Mouse (Mus musculus) neural tube, embryonic 15.5 days (tissue): ENCODE data around the gene Hoxa3. TPM values are rescaled to one million over a fixed set of nuclear protein-coding genes. Genes with fewer than 3 reads are reported as not detected.
A peak's percentile ranks its signal among the peaks of the same experiment; 100 is the strongest.

Experiments
- ATAC-seq: fragments of 200-750 bp; cut with Nextera tagmentation; 2 replicates; pipeline ENCODE4 v1.8.0; 2017; ENCODE audit warnings: mild to moderate bottlenecking, moderate TSS enrichment, moderate library complexity; ENCODE audit not compliant: low FRiP score
- H3K27ac ChIP-seq: fragments of 300-500 bp; sonication (generic); replicated peaks from 2 replicates; pipeline ENCODE4 v1.5.1; 2015; ENCODE audit warnings: mild to moderate bottlenecking, inconsistent platforms
- H3K27me3 ChIP-seq: fragments of 300-500 bp; sonication (generic); replicated peaks from 2 replicates; pipeline ENCODE4 v1.6.1; 2015; ENCODE audit warnings: inconsistent platforms
- H3K36me3 ChIP-seq: fragments of 300-500 bp; sonication (generic); 2 replicates; pipeline ENCODE4 v1.6.1; 2015; ENCODE audit warnings: inconsistent platforms
- H3K4me1 ChIP-seq: fragments of 300-500 bp; sonication (generic); 2 replicates; pipeline ENCODE4 v1.6.1; 2015; ENCODE audit warnings: inconsistent platforms
- H3K4me2 ChIP-seq: fragments of 300-500 bp; sonication (generic); 2 replicates; pipeline ENCODE4 v1.6.1; 2015; ENCODE audit warnings: inconsistent platforms, mild to moderate bottlenecking, moderate library complexity
- H3K4me3 ChIP-seq: fragments of 300-500 bp; sonication (generic); replicated peaks from 2 replicates; pipeline ENCODE4 v1.5.1; 2015; ENCODE audit warnings: mild to moderate bottlenecking, inconsistent platforms
- H3K9ac ChIP-seq: fragments of 300-500 bp; sonication (generic); replicated peaks from 2 replicates; pipeline ENCODE4 v1.6.1; 2015; ENCODE audit warnings: mild to moderate bottlenecking, inconsistent platforms
- H3K9me3 ChIP-seq: fragments of 300-500 bp; sonication (generic); replicated peaks from 2 replicates; pipeline ENCODE4 v1.6.1; 2016; ENCODE audit warnings: inconsistent platforms
- WGBS: fragments of 180-500 bp; shearing (Covaris S2); methylation state at CpG from one replicate; pipeline ENCODE4 v1.1.7; 2015; ENCODE audit warnings: mixed read lengths; 5-methylcytosine and 5-hydroxymethylcytosine counted together
- polyA plus RNA-seq: library from polyadenylated mRNA; unstranded; fragments of >200 nt; fragmentation: Nextera tagmentation; extraction: Ambion mirVana; gene quantifications from 2 replicates; pipeline ENCODE4 v1.2.1, GENCODE M21; 2015

Gene Hoxa3
- polyA plus RNA-seq, 1 experiment from 2014 or later, result 14.6 TPM

- H3K9ac ChIP-seq, result peak overlapping the region; percentile 64
- no peaks in the 10 kb centered on the region for H3K9me3 ChIP-seq
- no peaks in the 10 kb centered on the region for H3K36me3 ChIP-seq
- peak overlapping the region; percentile 86 for H3K27ac ChIP-seq
- peak overlapping the region; percentile 58 for H3K4me2 ChIP-seq
- under 1% methylated on average over 38 of the region's 38 CpGs for WGBS
- H3K4me3 ChIP-seq, result peak overlapping the region; percentile 44
- no peaks in the 10 kb centered on the region for H3K27me3 ChIP-seq
- peaks cover 28% of the 10 kb centered on the region; the same call in 1 of the 2 replicates for H3K4me1 ChIP-seq
- ATAC-seq, result no peak
Measured at GRCm38 (mm10) chr6:52228475-52229465, 15.6 kb upstream of the Hoxa3 start.

- peak overlapping the region; percentile 100 for H3K27ac ChIP-seq
- no peaks in the 10 kb centered on the region for H3K9me3 ChIP-seq
- peak overlapping the region; percentile 84 for H3K9ac ChIP-seq
- no peak for ATAC-seq
- no peaks in the 10 kb centered on the region for H3K36me3 ChIP-seq
- H3K4me2 ChIP-seq, result peak overlapping the region; percentile 85
- no peaks in the 10 kb centered on the region for H3K27me3 ChIP-seq
- peak overlapping the region; percentile 65 for H3K4me3 ChIP-seq
- WGBS, result 11% methylated on average over 11 of the region's 11 CpGs
- peaks cover 25% of the 10 kb centered on the region; the same call in 1 of the 2 replicates for H3K4me1 ChIP-seq
Measured at GRCm38 (mm10) chr6:52227470-52228222, 14.5 kb upstream of the Hoxa3 start.

GRCm38 (mm10) chr6:52226569-52227257 is 13.6 kb upstream of the Hoxa3 start:
- Histone ChIP-seq H3K9me3 (no peaks in the 10 kb centered on the region), H3K27me3 (no peaks in the 10 kb centered on the region), H3K36me3 (no peaks in the 10 kb centered on the region), H3K4me1 (peaks cover 33% of the 10 kb centered on the region), H3K27ac (peak overlapping the region; percentile 100), H3K4me2 (peak overlapping the region; percentile 85), H3K9ac (peak overlapping the region; percentile 84), H3K4me3 (peak overlapping the region; percentile 65)
- WGBS, result 3% methylated on average over 26 of the region's 26 CpGs
- peak; percentile 14 for ATAC-seq

- ATAC-seq, result peak; percentile 79
- peak overlapping the region; percentile 100 for H3K27ac ChIP-seq
- H3K9ac ChIP-seq, result peak overlapping the region; percentile 84
- no peaks in the 10 kb centered on the region for H3K36me3 ChIP-seq
- peaks cover 35% of the 10 kb centered on the region for H3K4me1 ChIP-seq
- no peaks in the 10 kb centered on the region for H3K9me3 ChIP-seq
- under 1% methylated on average over 69 of the region's 69 CpGs for WGBS
- H3K4me2 ChIP-seq, result peak overlapping the region; percentile 85
- H3K27me3 ChIP-seq, result no peaks in the 10 kb centered on the region
- peak overlapping the region; percentile 65 for H3K4me3 ChIP-seq
Measured at GRCm38 (mm10) chr6:52225612-52226568, 12.8 kb upstream of the Hoxa3 start.

- WGBS, result 2% methylated on average over 36 of the region's 36 CpGs
Measured at GRCm38 (mm10) chr6:52224895-52225611, 11.9 kb upstream of the Hoxa3 start.

GRCm38 (mm10) chr6:52223939-52224760 is 11.0 kb upstream of the Hoxa3 start:
- Histone ChIP-seq H3K9ac (peak overlapping the region; percentile 84), H3K4me2 (peak overlapping the region; percentile 85), H3K36me3 (no peaks in the 10 kb centered on the region), H3K27me3 (no peaks in the 10 kb centered on the region), H3K4me1 (peaks cover 48% of the 10 kb centered on the region), H3K9me3 (no peaks in the 10 kb centered on the region), H3K4me3 (peak overlapping the region; percentile 65), H3K27ac (peak overlapping the region; percentile 100)
- ATAC-seq, result no peak
- 3% methylated on average over 24 of the region's 24 CpGs for WGBS

More at GRCm38 (mm10) chr6:52224895-52225611, 11.9 kb upstream of the Hoxa3 start:
- Histone ChIP-seq H3K9me3 (no peaks in the 10 kb centered on the region), H3K4me1 (peaks cover 41% of the 10 kb centered on the region), H3K36me3 (no peaks in the 10 kb centered on the region), H3K9ac (peak overlapping the region; percentile 84), H3K4me2 (peak overlapping the region; percentile 85), H3K4me3 (peak overlapping the region; percentile 65), H3K27ac (peak overlapping the region; percentile 100), H3K27me3 (no peaks in the 10 kb centered on the region)
- ATAC-seq, result no peak

GRCm38 (mm10) chr6:52222729-52223128 is 9.6 kb upstream of the Hoxa3 start:
- Histone ChIP-seq H3K4me2 (peak overlapping the region; percentile 85), H3K4me1 (peaks cover 56% of the 10 kb centered on the region), H3K4me3 (peak overlapping the region; percentile 65), H3K27ac (peak overlapping the region; percentile 100), H3K9me3 (no peaks in the 10 kb centered on the region), H3K9ac (peak overlapping the region; percentile 84), H3K36me3 (no peaks in the 10 kb centered on the region), H3K27me3 (no peaks in the 10 kb centered on the region)
- WGBS, result 12% methylated on average over 13 of the region's 13 CpGs
- ATAC-seq, result no peak

GRCm38 (mm10) chr6:52221993-52222685 is 9.0 kb upstream of the Hoxa3 start:
- ATAC-seq, result no peak
- Histone ChIP-seq H3K9ac (peak overlapping the region; percentile 84), H3K9me3 (no peaks in the 10 kb centered on the region), H3K4me1 (peaks cover 52% of the 10 kb centered on the region), H3K4me3 (peak overlapping the region; percentile 65), H3K27me3 (no peaks in the 10 kb centered on the region), H3K27ac (peak overlapping the region; percentile 100), H3K36me3 (no peaks in the 10 kb centered on the region), H3K4me2 (peak overlapping the region; percentile 85)
- 5% methylated on average over 21 of the region's 21 CpGs for WGBS
